In genomic region chr12:91666607-91667006, GRCm38 (mm10) we compare ENCODE assay signal across 25 mouse cellular contexts.
A peak's percentile ranks its signal among the peaks of the same experiment; 100 is the strongest.
DNase-seq lines count a peak whose midpoint lies in the region; ATAC-seq and TF ChIP-seq lines count a peak whose summit lies in the region.
"Had no signal": no experiment of that assay in that cellular context is flagged by ENCODE, and none has a peak within 500 bp of the region (broad histone marks: within the 10 kb centered on the region; RNA-seq: fewer than 3 reads in every experiment).

No protein-coding gene starts in this region.

- TF ChIP-seq POLR2A in testis, adult 2 months (IDR thresholded peaks at IDR 0.05; ENCODE audit: control insufficient read depth, low read depth, low read length) = no peak

- no peaks in the 10 kb centered on the region for H3K36me3 ChIP-seq in testis, adult 2 months (ENCODE audit: control insufficient read depth, insufficient read depth, low read length)
- H3K36me3 ChIP-seq: embryonic facial prominence, embryonic 13.5 days; embryonic facial prominence, embryonic 15.5 days; forebrain, embryonic 10.5 days; forebrain, embryonic 12.5 days had no signal

- H3K4me3 ChIP-seq in testis, adult 2 months (ENCODE audit: control insufficient read depth, low read depth, low read length) = peak overlapping the region; percentile 80
- H3K4me3 ChIP-seq: embryonic facial prominence, embryonic 13.5 days; embryonic facial prominence, embryonic 15.5 days; erythroblast, embryonic 14.5 days; forebrain, embryonic 10.5 days; forebrain, embryonic 12.5 days had no signal

- ATAC-seq in common myeloid progenitor, adult 5-6 weeks (replicated peaks; ENCODE audit: low read depth, poor library complexity, severe bottlenecking) = peak; percentile 31; the same call in 1 of the 2 replicates
- ATAC-seq in megakaryocyte, adult 5-6 weeks (ENCODE audit: poor library complexity, severe bottlenecking) = peak; percentile 65
- ATAC-seq in monocyte, adult 5-6 weeks (replicated peaks; ENCODE audit: insufficient number of reproducible peaks, low FRiP score, low TSS enrichment, poor library complexity, severe bottlenecking) = peak; percentile 53
- no peak for ATAC-seq in frontal cortex, adult (ENCODE audit: low TSS enrichment)
- ATAC-seq: forebrain, embryonic 14.5 days; forebrain, embryonic 16.5 days; Patski had no signal

- H3K27me3 ChIP-seq in testis, adult 2 months (ENCODE audit: control insufficient read depth, insufficient read depth, low read length) = no peaks in the 10 kb centered on the region
- H3K27me3 ChIP-seq: embryonic facial prominence, embryonic 13.5 days; embryonic facial prominence, embryonic 15.5 days; forebrain, embryonic 12.5 days; Patski had no signal

- H3K27ac ChIP-seq in testis, adult 2 months (ENCODE audit: control insufficient read depth, insufficient read depth, low read depth, low read length) = peak overlapping the region; percentile 68
- H3K27ac ChIP-seq: embryonic facial prominence, embryonic 13.5 days; embryonic facial prominence, embryonic 15.5 days; forebrain, embryonic 10.5 days; forebrain, embryonic 12.5 days had no signal

- H3K4me1 ChIP-seq in testis, adult 2 months (ENCODE audit: control insufficient read depth, insufficient read depth, low read length) = no peaks in the 10 kb centered on the region; the same call in 1 of the 2 replicates
- H3K4me1 ChIP-seq: embryonic facial prominence, embryonic 13.5 days had no signal

- no peak for DNase-seq in testis, postnatal 10 days (ENCODE audit: low spot score)
- no peak for DNase-seq in cerebellum, adult 11 months
- DNase-seq in gastrocnemius, postnatal 10 days = no peak
- DNase-seq: adrenal gland, adult 2 months; adrenal gland, postnatal 10 days; adrenal gland, postnatal 25 days; cerebellum, adult 11-12 months; cerebellum, adult 2 months; cerebellum, adult 9-10 months; cerebellum, postnatal 10 days; cerebellum, postnatal 25 days; embryo, embryonic 11 days had no signal

- TF ChIP-seq CTCF in testis, adult 2 months (IDR thresholded peaks at IDR 0.05; ENCODE audit: control insufficient read depth, insufficient read depth, insufficient replicate concordance, low read depth, low read length) = no peak
